Mouse (Mus musculus) thymus, adult 2 months (tissue): Measurements from ENCODE around the gene Brsk2.

ENCODE experiments used
- CTCF ChIP-seq: fragments of 200-500 bp; IDR thresholded peaks from 2 replicates; pipeline ENCODE4 v1.5.1; 2012; ENCODE audit warnings: mild to moderate bottlenecking, control low read depth, low read length, moderate library complexity, borderline replicate concordance; ENCODE audit not compliant: control insufficient read depth, poor library complexity, insufficient read depth; ENCODE audit errors: extremely low read depth
- POLR2A ChIP-seq: fragments of 200-500 bp; IDR thresholded peaks from 2 replicates; pipeline ENCODE4 v1.6.1; 2012; ENCODE audit warnings: mild to moderate bottlenecking, low read length, control low read depth, moderate library complexity; ENCODE audit not compliant: control insufficient read depth, poor library complexity, insufficient read depth; ENCODE audit errors: extremely low read depth

DNA sequence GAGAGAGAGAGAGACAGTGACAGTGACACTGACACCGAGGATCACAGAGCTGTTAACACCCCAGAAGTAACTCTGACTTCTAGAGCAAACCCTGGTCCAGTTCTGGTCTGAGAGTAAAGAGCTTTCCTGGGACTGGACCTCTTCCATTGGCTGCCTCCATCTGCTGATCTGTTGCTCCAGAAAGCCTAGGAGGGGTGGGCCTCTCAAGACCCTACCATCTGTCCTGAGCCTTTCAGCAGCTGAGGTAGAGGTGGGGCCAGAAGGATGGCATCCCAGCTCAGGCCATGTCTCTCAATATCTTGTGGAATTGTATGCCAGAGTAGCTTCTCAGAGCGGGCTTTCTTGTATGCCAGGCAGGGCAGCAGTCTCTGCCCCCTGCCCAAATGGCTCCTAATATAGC is 8.7 kb downstream of the Brsk2 start:
- TF ChIP-seq POLR2A (no peak), CTCF (no peak)
